Mouse (Mus musculus): ENCODE measurements around the gene Acin1.

- no peak for TF ChIP-seq POLR2A (IDR thresholded peaks at IDR 0.05; ENCODE audit: control insufficient read depth, extremely low read depth, insufficient read depth, low read length, poor library complexity)
- no peak for TF ChIP-seq CTCF (IDR thresholded peaks at IDR 0.05; ENCODE audit: borderline replicate concordance, control insufficient read depth, extremely low read depth, insufficient read depth, low read length, poor library complexity)
These were observed 56.9 kb downstream of the Acin1 start for GRCm38 (mm10) chr14:54629797-54630196.
